Mouse (Mus musculus): Measurements from ENCODE around the gene Epop.

Gene Epop

DNA sequence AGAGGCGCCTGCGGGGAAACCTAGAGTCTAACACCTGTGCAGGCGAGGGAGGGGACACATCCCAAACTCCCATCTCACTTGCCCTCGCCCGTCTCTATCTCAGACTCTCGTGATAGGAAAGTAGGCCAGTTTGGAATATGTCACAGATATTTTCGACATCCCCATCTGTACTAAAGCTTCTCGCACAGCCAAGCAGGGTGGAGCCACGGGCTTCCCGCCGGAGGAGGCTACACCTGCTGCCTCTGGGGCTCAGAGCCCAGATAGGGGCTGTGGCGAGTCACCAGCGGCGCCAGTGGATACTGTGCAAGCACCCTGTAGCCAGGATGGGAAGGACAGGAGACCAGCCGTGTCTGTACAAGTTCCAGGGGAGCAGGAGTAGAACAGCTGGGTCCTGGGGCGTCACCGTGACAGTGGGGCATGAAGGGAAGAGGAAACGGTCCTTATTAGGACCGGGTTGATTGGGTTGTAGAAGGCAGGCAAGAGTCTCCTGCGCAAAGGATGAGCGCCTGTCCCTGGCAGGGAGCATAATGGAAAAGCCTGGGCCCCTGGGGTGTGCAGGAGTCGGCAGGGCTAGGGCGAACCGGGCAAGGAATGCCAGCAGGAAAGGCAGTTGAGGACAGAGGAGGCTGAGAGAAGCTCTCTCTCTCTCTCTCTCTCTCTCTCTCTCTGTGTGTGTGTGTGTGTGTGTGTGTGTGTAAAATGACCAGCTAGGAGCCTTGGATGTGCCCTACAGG, 39.1 kb downstream of the Epop start:
- DNase-seq (ENCODE audit: low read depth, low spot score) = no peak

DNA sequence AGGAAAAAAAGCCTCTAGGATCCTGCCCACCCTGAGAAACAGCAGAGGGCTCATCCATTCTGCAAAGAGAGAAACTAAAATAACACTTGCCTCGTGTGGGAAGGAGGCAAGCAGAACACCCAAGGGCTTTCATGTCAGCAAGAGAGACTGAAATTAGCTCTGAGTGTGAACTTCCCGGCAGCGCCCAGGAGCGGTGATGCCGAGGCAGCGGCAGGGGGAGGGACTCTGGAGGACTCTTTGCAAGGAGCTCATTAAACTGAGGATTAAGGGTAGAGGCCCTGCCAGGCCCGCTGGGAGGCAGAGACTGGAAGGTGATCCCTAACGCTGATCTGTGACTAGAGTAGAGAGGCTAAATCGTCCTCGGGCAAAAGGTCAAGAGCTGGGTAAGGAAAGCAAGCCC, 40.3 kb downstream of the Epop start:
- DNase-seq (ENCODE audit: low read depth, low spot score) = no peak

DNA sequence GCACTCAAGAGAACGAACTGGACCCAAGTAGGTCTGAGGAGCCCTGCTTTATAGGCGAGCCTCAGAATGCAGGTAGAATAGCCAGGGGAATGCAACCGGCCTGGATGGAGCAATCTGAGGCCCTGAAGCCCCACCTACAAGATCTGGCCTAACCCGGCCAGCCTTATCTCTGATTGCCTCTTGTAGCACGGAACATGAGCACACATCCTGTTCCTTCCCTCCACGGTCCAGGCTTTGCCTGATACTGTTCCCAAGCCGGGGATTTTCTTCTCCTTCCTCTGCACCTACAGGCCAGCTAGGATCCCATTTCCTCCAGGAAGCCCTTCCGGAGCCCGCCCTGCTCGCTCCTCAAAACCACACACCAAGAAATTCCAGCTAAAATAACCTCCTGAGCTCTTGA, 43.6 kb downstream of the Epop start:
- DNase-seq (ENCODE audit: low read depth, low spot score) = no peak

DNA sequence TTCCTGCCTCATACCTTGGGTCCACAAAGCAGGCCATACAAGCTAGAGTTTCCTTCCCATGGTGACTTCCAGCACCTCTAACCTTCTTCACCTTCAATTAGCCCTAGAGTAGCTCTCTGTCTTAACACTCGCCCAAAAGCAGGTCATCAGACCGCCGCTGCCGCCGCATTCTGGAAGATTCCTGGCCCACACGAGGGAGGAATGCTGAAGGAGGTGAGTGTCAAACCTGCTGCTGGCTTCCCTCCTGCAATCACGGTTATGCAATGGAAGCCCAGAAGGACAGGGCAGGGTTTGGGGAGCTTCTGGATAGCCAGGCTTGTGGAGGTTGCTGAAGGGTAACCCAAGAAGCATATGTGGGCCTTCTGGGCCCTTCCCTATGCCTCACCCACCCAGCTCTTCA, 45.0 kb downstream of the Epop start:
- no peak for DNase-seq (ENCODE audit: low read depth, low spot score)

DNA sequence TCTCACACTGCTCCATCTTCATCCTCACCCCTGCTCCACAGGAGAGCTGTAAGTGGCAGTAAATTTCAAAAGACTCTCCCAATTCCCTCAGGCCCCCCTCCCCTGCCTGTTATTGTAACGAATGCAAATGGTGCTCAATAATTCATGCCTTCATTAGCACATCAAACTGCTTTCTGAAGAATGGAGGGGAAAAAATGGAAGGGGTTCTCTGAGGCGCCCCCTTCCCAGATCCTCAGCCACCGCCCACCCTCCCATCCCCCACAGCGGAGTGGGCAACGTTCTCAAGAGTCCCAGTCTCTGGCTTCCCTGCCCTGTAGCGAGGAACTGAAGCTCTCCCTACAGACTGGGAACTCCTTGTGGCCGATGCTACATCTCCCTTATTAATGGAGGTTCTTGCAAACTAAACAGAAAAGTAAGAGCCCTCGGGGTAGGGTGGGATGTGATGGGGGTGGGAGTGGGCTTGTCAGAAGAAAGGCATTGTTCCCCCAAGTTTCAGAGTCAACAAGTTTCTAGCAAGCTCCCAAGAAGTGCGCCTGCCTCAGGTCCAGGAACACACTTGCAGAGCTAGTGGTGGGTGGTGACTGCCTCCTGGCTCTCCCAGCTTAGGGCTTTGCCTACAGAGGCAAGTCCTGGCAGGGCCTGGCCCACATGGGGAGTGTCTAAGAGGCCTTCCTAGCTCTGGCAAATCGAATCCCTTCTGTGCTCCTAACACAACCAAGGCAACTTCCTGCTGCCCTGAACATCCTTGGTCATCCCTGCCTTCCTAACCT, 50.2 kb downstream of the Epop start:
- DNase-seq (ENCODE audit: low read depth, low spot score) = no peak

DNA sequence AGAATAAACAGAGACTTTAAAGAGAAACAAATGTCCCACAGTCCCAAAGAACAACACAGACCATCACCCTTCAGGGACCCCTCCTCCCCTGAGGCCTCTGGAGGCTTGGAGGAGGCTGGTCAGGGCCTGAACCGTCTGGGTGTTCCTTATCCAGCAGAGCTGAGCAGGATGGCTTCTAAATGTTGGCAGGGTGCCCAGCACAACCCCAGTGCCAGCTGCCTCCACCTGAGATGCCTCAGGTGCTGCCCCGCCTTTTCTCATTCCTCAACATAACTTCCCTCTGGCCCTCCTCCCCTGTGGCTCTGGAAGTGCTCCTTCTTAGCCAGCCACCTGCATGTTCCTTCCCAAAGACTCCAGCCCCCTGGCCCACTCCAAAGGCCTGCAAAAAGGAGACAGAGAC, 51.2 kb downstream of the Epop start:
- no peak for DNase-seq (ENCODE audit: low read depth, low spot score)
